Mouse (Mus musculus): Measurements from ENCODE around the gene Olfr709-ps1.
"Not testable (repeated sequence)": the region's sequence is repeated elsewhere in the genome, so short reads cannot be mapped to it uniquely, and the experiment has no call there.

Gene Olfr709-ps1

GRCm38 (mm10) chr7:106932119-106932518 lies at the start of gene Olfr709-ps1:
Gene Olfr709-ps1, minus strand, starts transcription at chr7:106932219.
- DNase-seq (ENCODE audit: low read depth, low spot score): no peak

- DNase-seq (ENCODE audit: low read depth, low spot score): no peak
Observed at GRCm38 (mm10) chr7:106975353-106975752, 43.3 kb upstream of the Olfr709-ps1 start, which contains the start of gene Olfr711. Gene Olfr711, minus strand, starts transcription at chr7:106975453.

- not testable (repeated sequence) for DNase-seq (ENCODE audit: low read depth, low spot score)
Observed at GRCm38 (mm10) chr7:106967503-106967902, 35.5 kb upstream of the Olfr709-ps1 start.

GRCm38 (mm10) chr7:106963837-106964236 lies 31.8 kb upstream of the Olfr709-ps1 start, which contains the start of gene Olfr6:
Gene Olfr6, minus strand, starts transcription at chr7:106963937.
- no peak for DNase-seq (ENCODE audit: low read depth, low spot score)

GRCm38 (mm10) chr7:106948212-106948611 lies 16.2 kb upstream of the Olfr709-ps1 start, which contains the start of gene Olfr710:
Gene Olfr710, minus strand, starts transcription at chr7:106948312.
- no peak for DNase-seq (ENCODE audit: low read depth, low spot score)

- not testable (repeated sequence) for DNase-seq (ENCODE audit: low read depth, low spot score)
Observed at GRCm38 (mm10) chr7:106920961-106921360, 11.1 kb downstream of the Olfr709-ps1 start.

GRCm38 (mm10) chr7:106907676-106908075 lies 24.3 kb downstream of the Olfr709-ps1 start, which contains the start of gene Olfr1532-ps1:
Gene Olfr1532-ps1, plus strand, starts transcription at chr7:106908001.
- DNase-seq (ENCODE audit: low read depth, low spot score): no peak

- not testable (repeated sequence) for DNase-seq (ENCODE audit: low read depth, low spot score)
Observed at GRCm38 (mm10) chr7:106901141-106901540, 30.9 kb downstream of the Olfr709-ps1 start, which contains the start of gene Olfr707. Gene Olfr707, minus strand, starts transcription at chr7:106901241.

- DNase-seq (ENCODE audit: low read depth, low spot score): no peak
Observed at GRCm38 (mm10) chr7:106888062-106888461, 44.0 kb downstream of the Olfr709-ps1 start, which contains the start of gene Olfr706. Gene Olfr706, minus strand, starts transcription at chr7:106888162.

- no peak for DNase-seq (ENCODE audit: low read depth, low spot score)
Observed at GRCm38 (mm10) chr7:106876791-106877190, 55.2 kb downstream of the Olfr709-ps1 start, which contains the start of gene Olfr705. Gene Olfr705, minus strand, starts transcription at chr7:106876891.

Data from c-Kit-negative CD71-positive TER-119-positive erythroid progenitor cells, embryonic 14.5 days (primary cell).